Mouse (Mus musculus) embryo, embryonic 11 days (tissue): ENCODE results near the gene Plcb2.

Experiments
- DNase-seq: peaks from one replicate; pipeline ENCODE4 v3.0.0-alpha.2; 2015

Gene Plcb2

GRCm38 (mm10) chr2:118709655-118710221, 18.5 kb downstream of the Plcb2 start:
- no peak for DNase-seq

DNA sequence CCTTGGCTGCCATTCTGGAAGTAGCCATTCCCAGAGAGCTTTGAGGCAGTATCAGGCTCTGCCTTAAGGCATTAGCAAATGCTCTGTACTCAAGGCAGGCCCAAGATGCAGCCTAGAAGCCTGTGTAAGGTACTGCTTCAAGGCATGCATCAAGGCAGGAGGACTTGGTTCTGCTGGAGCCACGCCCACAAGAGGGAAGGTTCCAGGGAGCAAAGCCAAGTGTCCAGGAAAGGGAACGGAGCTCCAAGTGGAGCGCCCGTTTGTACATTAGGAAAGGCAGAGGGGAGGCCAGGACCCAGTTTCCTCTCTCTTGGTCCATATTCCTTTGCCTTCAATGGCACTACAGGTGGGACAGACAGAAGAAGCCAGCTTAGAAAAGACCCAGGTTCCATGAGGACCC, 19.8 kb downstream of the Plcb2 start:
- DNase-seq: no peak

DNA sequence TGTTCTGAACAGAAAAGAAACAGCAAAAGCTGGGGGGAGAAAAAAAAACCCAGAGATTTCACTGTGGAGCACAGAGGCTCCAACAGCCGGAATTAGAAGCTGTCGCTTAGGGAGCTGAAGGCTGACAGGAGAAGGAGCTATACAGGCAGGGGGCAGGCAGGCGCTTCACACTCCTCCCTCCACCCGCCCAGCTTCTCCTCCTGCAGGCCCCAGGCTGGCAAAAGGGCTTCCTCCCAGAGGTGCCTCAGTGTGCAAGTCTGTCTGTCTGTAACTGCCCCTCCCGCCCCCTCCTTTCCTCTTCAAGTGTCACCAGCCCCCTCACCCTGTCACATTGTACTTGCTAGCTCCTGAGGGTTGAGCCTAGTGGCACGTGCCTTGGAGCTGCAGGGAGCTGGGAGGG, 21.8 kb downstream of the Plcb2 start:
- no peak for DNase-seq

GRCm38 (mm10) chr2:118703913-118704730, 24.1 kb downstream of the Plcb2 start, which contains the start of gene Ankrd63:
Ankrd63 (minus strand) TSS chr2:118703963.
- peak; percentile 34 for DNase-seq

DNA sequence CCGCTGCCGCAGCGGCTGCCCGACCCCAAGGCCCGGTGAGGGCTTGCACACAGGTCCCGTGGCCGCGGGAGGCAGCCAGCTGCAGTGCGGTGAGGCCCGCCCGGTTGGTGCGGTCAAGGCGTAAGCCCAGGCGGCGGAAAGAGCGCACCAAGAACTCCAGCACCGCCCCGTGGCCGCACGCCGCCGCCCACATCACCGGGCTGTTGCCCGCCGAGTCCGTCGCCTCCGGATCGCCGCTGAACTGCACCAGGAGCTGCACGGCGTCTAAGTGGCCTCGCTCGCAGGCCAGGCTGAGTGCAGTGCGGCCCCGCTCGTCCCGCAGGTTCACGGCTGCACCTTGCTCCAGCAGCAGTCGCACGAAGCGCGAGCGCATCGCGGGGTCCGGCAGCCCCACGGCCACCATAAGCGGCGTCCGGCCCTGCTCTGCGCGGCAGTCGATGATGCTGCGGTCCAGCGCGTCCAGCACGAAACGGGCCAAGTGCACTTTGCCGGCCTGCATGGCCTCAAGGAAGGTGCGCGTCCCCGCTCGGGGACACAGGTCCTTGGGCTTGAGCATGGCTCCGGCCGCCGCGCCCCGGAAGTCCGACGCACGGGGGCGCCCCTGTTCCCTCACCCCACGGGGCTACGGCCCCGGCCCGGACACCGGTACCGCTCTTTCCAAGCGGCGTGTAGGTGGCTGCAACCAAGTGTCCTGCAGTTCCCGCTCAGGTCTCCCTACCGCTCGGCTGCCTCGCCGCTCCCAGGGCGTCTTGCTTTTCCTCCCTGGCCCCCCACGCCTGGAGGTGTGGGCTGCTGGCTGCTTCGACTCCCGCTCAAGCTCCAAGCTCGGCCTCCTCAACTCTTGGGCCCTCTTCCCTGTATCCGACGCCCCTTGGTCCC, 25.1 kb downstream of the Plcb2 start:
- DNase-seq: peak; percentile 73

DNA sequence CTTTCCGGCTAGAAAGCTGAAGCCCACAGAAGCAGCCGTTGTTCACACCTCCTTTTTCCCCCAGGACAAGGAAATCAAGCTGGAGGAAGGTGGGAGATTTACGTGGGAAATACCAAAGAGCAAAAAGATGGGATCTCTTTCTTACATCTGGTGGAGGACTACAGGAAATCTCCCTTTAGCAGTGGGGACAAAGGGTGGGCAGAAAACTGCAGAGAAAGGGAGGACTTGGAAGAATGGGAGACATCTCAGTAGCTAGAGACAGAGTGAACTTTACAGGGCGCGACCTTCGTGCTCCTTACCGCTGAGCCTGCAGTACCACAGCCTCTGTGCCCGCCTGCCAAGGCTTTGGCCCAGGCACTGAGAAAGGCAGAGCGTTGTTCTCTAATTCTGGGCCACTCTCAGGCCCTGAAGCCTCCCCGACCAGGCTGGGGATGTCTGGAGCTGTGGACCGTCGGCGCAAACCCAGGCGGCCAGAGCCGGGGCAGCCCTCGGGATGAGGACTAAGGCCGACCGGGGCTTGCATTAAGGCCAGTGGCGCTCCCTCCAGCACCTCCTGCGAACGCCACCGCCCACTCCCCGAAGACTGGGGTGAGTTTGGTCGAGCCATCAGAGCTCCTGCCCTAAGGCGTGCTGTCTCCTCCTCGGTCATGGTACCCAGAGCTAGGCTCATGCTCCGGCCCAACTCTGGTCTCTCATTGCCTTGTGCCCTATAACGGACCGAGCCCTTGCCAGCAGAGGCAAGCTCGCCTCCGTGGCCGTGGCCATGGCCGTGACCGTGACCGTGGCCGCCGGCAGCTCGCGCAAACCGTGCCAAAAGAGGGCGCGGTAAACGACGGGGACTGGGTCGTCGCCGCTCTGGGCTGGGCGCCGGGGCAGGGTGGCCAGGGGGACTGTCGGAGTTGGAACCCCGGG, 26.0 kb downstream of the Plcb2 start:
- peak; percentile 33 for DNase-seq

DNA sequence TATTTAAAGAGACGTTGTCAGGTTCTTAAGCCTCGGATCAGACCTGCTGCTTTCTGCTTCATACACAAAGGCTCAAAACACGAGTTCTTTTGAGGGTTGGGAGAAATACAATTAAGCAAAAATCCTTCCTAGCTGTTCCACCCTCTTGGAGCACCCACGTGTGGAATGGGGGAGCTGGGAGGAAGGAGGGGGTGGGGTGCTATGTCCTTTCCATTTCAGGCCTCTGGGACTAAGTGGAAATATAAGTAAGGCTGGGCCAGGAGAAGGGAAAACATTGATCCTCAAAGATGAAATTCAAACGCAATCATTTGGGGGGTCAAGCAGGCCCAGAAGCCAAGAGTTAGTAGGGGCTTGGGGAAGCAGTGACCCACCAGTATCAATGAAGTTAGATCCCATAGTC, 27.1 kb downstream of the Plcb2 start:
- DNase-seq: no peak

DNA sequence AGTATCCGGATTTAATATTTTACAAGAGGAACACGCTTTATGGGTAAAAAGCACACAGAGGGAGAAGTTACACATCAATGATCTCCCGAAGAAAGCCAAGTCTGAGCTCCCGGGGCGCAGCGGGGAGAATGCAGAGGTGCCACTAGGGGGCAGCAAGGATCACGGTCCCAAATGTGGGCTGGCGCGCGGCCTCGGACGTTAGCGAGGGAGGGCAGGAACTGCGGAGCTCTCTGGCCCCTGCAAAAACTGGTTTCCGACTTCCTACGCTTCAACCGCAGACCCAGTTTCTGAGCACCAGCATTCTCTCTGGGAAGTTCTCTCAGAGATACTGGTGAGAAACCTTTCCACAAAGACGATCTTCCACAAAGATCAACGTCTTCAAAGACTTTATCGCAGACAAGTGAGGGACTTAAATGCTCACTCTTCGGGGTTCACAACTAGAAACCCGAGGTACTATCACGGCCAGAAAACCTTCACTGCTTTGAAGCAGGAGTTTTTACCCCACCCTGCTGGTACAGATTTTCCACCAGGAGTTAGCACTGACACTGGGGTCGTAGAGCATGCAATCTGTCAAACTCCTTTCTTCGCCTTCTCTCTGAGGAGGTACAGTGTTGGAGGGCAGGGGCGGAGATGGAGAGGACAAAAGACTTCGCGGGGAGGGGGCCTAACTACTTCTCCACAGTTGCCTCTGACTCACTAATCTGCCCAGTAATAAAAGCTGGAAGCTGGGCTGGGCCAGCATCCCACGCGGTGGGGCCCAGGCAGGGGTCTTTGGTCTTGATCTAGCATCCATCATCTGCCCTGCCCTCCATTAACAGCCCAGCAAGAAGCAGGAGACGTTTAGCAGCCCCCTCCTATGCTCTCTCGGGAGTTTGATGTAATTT, 27.8 kb downstream of the Plcb2 start:
- DNase-seq: peak; percentile 90

- no peak for DNase-seq
These were observed 30.3 kb downstream of the Plcb2 start for GRCm38 (mm10) chr2:118697955-118698354.

GRCm38 (mm10) chr2:118697311-118697877, 30.8 kb downstream of the Plcb2 start:
- no peak for DNase-seq

DNA sequence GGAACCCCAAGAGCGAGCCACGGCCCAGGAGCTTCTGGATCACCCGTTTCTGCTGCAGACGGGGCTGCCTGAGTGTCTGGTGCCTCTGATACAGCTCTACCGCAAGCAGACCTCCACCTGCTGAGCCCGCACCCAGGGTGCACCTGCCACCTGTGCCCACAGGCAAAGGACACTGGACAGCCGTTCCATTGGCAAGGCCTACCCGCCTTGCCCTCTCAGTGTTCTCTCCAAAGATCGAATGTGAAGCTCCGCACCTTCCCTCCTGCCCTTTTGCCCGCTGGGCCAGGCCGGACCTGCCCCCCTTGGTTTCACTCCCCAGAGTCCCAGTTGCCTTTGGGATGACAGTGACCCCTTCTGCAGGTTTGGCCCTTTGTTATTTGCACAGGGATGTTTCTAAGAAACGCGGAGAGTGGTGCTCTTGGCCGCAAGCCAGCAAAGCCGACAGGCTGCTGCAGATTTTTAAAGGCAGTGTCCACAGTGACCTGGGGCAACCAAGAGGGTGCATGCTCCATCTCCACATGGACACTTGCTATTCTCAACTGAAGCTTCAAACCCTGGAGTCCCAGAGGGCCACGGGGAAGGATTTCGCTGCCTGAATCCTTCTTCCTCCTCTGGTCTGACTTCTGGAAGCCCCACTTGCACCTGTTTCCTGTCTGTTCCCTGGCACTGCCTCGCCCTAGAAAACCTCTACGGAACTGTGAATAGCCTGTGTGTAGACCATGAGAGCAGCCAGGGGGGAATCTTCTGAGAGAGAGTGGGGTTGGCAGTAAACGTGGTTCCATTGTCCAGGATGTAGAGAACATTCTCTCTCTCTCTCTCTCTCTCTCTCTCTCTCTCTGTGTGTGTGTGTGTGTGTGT, 31.6 kb downstream of the Plcb2 start:
- no peak for DNase-seq

- DNase-seq: peak; percentile 81
These were observed 32.5 kb downstream of the Plcb2 start for GRCm38 (mm10) chr2:118695677-118696232.

- DNase-seq: no peak
These were observed 34.8 kb downstream of the Plcb2 start for GRCm38 (mm10) chr2:118693370-118693966.

- DNase-seq: no peak
These were observed 38.4 kb downstream of the Plcb2 start for GRCm38 (mm10) chr2:118689875-118690274.

GRCm38 (mm10) chr2:118687791-118688190, 40.4 kb downstream of the Plcb2 start:
- DNase-seq: no peak

DNA sequence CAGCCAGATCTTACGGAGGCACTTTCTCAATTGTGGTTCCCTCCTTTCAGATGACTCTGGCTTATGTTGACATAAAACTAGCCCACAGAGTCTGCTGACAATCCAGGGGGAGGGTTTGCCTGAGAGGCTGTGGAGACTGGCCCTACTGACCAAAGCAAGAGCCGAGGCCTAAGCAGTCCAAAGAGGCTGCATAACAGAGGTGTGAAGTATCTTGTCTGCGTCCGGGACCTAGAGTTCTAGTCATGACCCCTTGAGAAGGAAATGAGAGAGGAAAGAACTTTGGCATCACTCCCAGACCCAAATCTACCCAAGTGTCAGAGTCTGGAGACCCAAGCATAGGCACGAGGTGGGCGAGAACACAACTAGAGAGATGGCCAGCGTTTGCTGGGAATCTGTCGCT, 41.5 kb downstream of the Plcb2 start:
- no peak for DNase-seq

DNA sequence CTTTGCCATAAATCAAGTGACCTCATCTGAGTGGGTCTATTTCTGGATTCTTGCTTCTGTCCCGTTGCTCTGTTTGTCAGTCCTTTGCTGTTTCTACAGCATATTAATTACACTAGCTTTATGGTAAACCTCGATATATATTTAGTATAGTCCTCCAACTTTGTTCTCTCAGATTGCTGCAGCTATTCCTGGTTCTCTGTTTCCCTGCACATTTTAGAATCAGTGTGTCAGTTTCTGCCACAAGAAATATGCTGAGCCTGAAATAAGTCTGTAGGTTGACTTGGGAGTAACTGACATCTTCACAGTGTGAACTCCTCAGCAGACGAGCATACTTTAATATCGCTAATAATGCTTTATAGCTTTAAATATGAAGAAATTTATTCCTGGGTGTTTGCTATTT, 43.1 kb downstream of the Plcb2 start:
- no peak for DNase-seq

DNA sequence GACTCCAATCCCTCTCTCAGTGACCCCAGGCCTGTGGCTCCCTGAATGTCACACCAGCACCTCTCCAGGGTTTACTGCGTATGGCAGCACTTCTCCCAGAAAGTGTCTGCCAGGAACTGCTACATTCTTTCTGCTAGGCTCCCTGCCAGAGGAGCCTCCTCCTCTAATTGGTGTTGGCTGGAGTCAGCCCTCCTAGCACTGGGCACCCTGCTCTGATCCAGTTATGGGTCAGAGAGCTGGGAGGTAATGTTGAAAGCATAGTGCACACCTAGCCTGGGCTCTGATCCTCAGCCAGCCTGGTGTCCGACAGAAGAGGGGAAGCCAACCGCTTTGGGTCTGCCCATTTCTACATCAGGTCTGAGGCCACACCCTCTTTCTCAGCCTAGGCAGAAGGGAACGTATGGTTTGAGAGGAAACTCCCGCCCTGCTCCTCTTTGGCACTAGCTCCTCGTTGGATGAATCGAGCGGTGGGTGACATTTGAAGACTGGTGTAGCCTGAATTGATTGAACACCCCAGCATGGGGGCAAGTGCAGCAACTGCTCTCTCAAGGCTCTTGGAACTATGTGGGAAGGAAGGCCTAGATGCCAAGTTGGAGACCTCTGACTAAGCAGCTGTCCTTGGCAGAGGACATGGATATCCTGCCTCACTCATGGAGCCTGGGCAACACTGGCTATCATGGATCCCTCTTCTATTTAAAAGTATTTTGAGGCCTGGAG, 45.5 kb downstream of the Plcb2 start:
- no peak for DNase-seq

DNA sequence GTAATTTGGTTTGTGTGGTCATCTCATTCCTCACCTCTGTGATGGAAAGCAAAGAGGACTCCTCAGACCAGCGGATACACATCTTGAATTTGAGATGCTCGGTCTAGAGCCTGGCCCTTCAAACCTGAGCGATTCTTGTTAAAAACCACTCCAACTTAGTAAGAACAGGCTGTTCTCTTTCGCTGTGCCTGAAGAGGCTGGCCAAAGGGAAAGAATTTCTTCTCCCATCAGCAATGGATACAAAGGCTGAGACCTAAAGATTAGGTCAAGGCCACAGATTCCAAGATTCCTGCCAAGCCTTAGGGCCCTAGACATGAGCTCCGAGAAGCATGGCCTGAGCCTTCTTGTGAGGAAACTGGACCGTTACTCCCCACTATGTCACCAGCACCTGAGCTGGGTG, 47.3 kb downstream of the Plcb2 start:
- no peak for DNase-seq
